Mouse (Mus musculus): ENCODE data around the gene Jsrp1.

GRCm38 (mm10) chr10:80838346-80838912 is 25.1 kb upstream of the Jsrp1 start:
- TF ChIP-seq CTCF (IDR thresholded peaks at IDR 0.05; ENCODE audit: extremely low read depth, insufficient read length, insufficient replicate concordance, low read depth, low read length) (no peak), POLR2A (IDR thresholded peaks at IDR 0.05; ENCODE audit: low read depth, low read length) (no peak)
